ENCODE assay signal across 17 mouse cellular contexts in the genomic region with DNA sequence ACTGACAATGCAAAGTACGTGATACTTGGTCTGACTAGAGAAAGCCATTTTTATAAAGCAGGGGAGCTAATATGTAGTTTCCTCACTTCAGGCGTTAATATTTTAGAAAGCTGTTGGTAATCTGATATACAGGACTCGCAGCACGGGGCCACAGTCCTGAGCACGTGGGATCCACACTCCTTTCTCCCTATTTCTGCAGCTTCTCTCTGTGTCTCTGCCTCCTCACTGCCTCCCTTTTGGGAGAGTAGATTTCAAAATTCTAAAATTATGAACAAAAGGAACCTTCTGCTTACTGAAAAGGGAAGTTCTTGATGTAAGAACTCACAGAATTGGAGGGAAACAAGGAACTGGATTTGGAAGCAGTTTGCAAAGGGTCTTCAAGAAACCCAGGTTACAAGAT.
"Had no signal": no experiment of that assay in that cellular context is flagged by ENCODE, and none has a peak within 500 bp of the region (broad histone marks: within the 10 kb centered on the region; RNA-seq: fewer than 3 reads in every experiment).

No protein-coding gene starts in this region.

- H3K4me1 ChIP-seq: lung, embryonic 15.5 days; megakaryocyte, embryonic 14.5 days; midbrain, embryonic 13.5 days; midbrain, embryonic 15.5 days; neural tube, embryonic 12.5 days; stomach, embryonic 15.5 days had no signal

- H3K27me3 ChIP-seq: lung, embryonic 15.5 days; megakaryocyte, embryonic 14.5 days; midbrain, embryonic 13.5 days; midbrain, embryonic 15.5 days; neural tube, embryonic 12.5 days; stomach, embryonic 15.5 days had no signal

- H3K9ac ChIP-seq: lung, embryonic 15.5 days; midbrain, embryonic 13.5 days; midbrain, embryonic 15.5 days; neural tube, embryonic 12.5 days; stomach, embryonic 15.5 days had no signal

- H3K4me3 ChIP-seq: lung, embryonic 15.5 days; megakaryocyte, embryonic 14.5 days; midbrain, embryonic 13.5 days; midbrain, embryonic 15.5 days; neural tube, embryonic 12.5 days; stomach, embryonic 15.5 days had no signal

- ATAC-seq: lung, postnatal 0 days; midbrain, embryonic 13.5 days; midbrain, embryonic 15.5 days had no signal

- DNase-seq: lung, adult 2 months; lung, postnatal 14 days; lung, postnatal 36 days; right cerebral cortex, postnatal 14 days; thymus, adult 2 months; thymus, postnatal 25 days; thymus, postnatal 4 days had no signal

- H3K27ac ChIP-seq: lung, embryonic 15.5 days; macrophage; midbrain, embryonic 13.5 days; midbrain, embryonic 15.5 days; neural tube, embryonic 12.5 days; stomach, embryonic 15.5 days; stomach, postnatal 0 days had no signal

- H3K9me3 ChIP-seq: lung, embryonic 15.5 days; megakaryocyte, embryonic 14.5 days; midbrain, embryonic 13.5 days; midbrain, embryonic 15.5 days; neural tube, embryonic 12.5 days; stomach, embryonic 15.5 days had no signal

- H3K36me3 ChIP-seq: lung, embryonic 15.5 days; midbrain, embryonic 13.5 days; midbrain, embryonic 15.5 days; neural tube, embryonic 12.5 days; stomach, embryonic 15.5 days had no signal

- H3K4me2 ChIP-seq: lung, embryonic 15.5 days; midbrain, embryonic 11.5 days; midbrain, embryonic 13.5 days; midbrain, embryonic 15.5 days; neural tube, embryonic 12.5 days; stomach, embryonic 15.5 days had no signal
